Mouse (Mus musculus): ENCODE measurements around the gene Slc26a9. TPM values are rescaled to one million over a fixed set of nuclear protein-coding genes. Genes with fewer than 3 reads are reported as not detected.

The Slc26a9 gene
- total RNA-seq, 1 experiment from 2014 or later: not detected

- no peak for ATAC-seq (replicated peaks; ENCODE audit: low read depth, poor library complexity, severe bottlenecking)
These were observed 20.9 kb downstream of the Slc26a9 start for GRCm38 (mm10) chr1:131764581-131765338.

GRCm38 (mm10) chr1:131765357-131766001 is 21.7 kb downstream of the Slc26a9 start:
- ATAC-seq (replicated peaks; ENCODE audit: low read depth, poor library complexity, severe bottlenecking): peak; percentile 85

- no peak for ATAC-seq (replicated peaks; ENCODE audit: low read depth, poor library complexity, severe bottlenecking)
These were observed 25.5 kb downstream of the Slc26a9 start for GRCm38 (mm10) chr1:131769296-131769695.

- no peak for ATAC-seq (replicated peaks; ENCODE audit: low read depth, poor library complexity, severe bottlenecking)
These were observed 26.8 kb downstream of the Slc26a9 start for GRCm38 (mm10) chr1:131770656-131771055.

GRCm38 (mm10) chr1:131771440-131771839 is 27.6 kb downstream of the Slc26a9 start:
- no peak for ATAC-seq (replicated peaks; ENCODE audit: low read depth, poor library complexity, severe bottlenecking)

DNA sequence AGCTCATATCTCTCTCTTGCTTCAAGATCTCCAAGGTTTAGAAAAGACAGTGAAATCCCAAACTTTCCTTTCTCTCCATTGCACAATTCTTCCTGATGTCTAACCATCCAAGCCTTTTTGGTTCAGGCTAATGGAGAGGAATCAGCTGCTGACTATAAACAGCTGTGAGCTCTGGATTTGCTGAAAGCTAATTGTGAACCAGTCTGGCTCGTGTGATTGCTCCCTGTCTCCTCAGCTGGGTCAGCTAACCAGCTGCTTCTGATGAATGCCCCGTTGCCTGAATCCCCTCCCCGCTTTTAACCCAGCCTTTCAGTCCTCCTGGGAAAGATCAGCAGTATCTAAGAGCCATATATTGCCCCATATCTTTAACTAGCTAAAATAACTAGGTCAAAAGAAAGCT is 50.8 kb downstream of the Slc26a9 start:
- no peak for ATAC-seq (replicated peaks; ENCODE audit: low read depth, poor library complexity, severe bottlenecking)

DNA sequence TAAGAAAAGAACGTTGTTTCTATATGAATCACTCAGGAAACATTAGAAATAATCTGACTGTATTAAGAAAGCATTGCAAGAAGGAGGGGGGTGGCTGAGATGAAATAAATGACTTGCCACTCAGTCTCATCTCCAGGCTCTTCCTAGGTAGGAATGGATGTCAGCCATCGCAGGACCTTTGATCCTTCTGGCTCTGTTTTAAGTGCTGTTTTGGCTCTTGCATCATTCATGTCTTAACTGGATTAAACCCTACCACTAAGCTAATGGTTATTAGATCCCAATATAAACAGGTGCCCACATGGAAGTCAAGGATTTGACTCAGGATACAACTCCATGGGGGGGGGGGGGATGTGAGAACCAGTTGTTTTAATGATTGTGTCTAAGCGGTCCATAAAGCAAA is 51.3 kb downstream of the Slc26a9 start:
- no peak for ATAC-seq (replicated peaks; ENCODE audit: low read depth, poor library complexity, severe bottlenecking)

DNA sequence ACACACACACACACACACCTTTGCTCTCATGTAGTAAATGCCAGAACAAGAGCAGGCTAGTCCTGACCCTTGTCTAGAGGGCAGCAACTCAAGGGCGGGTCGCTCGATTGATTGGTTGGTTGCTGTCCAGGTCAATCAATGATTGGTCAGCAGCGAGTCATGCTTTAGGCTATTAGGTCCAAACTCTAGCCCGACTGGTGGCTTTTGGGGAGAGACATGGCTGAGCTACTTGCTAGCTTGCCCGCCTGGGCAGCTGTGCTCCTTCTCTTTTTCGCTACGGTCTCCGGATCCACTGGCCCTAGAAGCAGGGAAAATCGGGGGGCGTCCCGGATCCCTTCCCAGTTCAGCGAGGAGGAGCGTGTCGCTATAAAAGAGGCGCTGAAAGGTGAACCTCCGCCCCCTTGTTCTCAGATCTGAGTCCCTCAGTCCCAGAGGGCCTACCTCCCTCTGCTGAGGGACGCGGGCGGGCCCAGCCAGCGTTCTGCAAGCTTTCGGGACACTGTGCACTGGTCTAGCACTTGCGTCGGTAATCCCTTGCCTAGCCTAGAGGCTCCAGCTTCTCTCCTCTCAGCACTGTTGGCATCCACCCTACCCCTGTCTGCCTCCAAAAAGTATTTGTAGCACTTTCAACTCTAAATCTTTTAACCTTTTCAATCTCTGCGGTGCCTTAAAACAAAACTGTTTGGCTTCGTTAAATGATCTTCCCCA is 53.5 kb downstream of the Slc26a9 start, which contains the start of gene Pm20d1:
Gene Pm20d1 (plus strand): TSS at position 180 of the 708 bp plus-strand sequence.
- peak; percentile 70 for ATAC-seq (replicated peaks; ENCODE audit: low read depth, poor library complexity, severe bottlenecking)

DNA sequence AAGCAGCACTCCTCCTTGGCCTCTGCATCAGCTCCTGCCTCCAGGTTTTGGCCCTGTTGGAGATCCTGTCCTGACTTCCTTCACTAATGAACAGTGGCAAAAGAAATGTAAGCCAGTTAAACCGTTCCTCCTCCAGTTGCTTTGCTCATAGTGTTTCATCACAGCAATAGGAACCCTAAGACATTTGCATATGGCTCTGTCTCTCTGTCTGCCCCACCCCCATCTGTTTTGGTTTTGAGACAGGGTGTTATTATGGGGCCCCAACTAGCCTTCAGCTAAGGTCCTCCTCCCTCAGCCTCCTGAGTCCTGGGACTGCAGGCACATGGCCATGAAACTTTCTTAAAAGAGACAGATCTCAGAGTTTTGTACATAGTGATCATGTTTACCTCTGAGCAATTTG is 56.2 kb downstream of the Slc26a9 start:
- ATAC-seq (replicated peaks; ENCODE audit: low read depth, poor library complexity, severe bottlenecking): no peak

- ATAC-seq (replicated peaks; ENCODE audit: low read depth, poor library complexity, severe bottlenecking): no peak
These were observed 57.2 kb downstream of the Slc26a9 start for GRCm38 (mm10) chr1:131801071-131801470.

DNA sequence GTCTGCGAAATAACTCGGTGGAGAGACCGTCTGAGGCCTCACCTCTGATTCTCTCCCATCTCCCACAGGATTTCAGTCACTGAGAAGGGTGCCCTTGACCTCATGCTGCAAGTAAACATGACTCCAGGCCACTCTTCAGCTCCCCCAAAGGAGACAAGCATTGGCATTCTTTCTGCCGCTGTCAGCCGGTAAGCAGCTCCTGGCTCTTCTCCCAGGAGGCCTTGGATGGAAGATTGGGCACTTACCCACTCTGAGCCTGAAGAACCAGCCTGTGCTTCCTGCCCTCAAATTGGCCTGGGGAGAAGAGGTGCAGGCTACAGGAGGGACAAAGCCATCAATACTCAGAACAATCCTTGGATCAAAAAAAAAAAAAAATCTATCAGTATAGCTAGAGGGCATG is 58.8 kb downstream of the Slc26a9 start:
- no peak for ATAC-seq (replicated peaks; ENCODE audit: low read depth, poor library complexity, severe bottlenecking)

- no peak for ATAC-seq (replicated peaks; ENCODE audit: low read depth, poor library complexity, severe bottlenecking)
These were observed 60.3 kb downstream of the Slc26a9 start for GRCm38 (mm10) chr1:131804166-131804565.

GRCm38 (mm10) chr1:131808986-131809385 is 65.2 kb downstream of the Slc26a9 start:
- no peak for ATAC-seq (replicated peaks; ENCODE audit: low read depth, poor library complexity, severe bottlenecking)

DNA sequence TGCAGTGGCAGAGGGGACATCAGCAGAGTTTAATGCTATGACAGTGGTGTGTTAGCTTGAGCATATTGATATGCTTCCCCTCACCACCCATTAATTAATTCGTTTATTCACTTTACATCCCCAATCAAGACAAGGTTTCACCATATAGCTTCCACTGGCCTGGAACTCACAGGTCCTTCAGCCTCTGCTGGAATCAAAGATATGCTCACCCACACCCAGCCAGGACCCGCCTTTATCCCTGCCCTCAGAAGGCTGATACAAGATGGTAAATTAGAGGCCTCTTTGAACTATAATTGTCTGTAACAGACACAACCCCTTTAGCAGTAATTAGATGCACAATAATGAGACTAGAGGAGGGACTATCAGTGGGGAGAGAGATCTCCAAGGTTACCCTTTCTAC is 65.8 kb downstream of the Slc26a9 start:
- no peak for ATAC-seq (replicated peaks; ENCODE audit: low read depth, poor library complexity, severe bottlenecking)

- ATAC-seq (replicated peaks; ENCODE audit: low read depth, poor library complexity, severe bottlenecking): no peak
These were observed 67.6 kb downstream of the Slc26a9 start for GRCm38 (mm10) chr1:131811393-131811792.

GRCm38 (mm10) chr1:131812006-131812405 is 68.2 kb downstream of the Slc26a9 start:
- no peak for ATAC-seq (replicated peaks; ENCODE audit: low read depth, poor library complexity, severe bottlenecking)

- ATAC-seq (replicated peaks; ENCODE audit: low read depth, poor library complexity, severe bottlenecking): no peak
These were observed 68.9 kb downstream of the Slc26a9 start for GRCm38 (mm10) chr1:131812631-131813295.

DNA sequence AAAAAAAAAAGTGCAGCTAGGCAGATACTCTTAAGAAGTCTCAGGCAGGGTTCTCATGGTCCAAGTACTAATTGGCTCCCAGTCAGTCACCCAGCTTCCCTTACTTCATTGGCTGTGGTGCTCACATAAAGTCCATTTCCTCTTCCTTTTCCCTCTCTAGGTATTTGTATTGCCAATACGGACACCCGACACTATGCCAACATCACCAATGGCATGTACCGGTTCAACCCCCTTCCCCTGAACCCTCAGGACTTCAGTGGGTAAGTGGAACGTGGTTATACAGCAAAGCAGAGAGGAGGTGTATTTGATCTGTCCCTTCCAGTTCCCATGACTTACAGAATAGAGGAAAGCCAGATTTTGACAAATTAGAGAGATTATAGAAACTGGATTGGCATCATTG is 69.9 kb downstream of the Slc26a9 start:
- ATAC-seq (replicated peaks; ENCODE audit: low read depth, poor library complexity, severe bottlenecking): no peak

GRCm38 (mm10) chr1:131814191-131814590 is 70.4 kb downstream of the Slc26a9 start:
- ATAC-seq (replicated peaks; ENCODE audit: low read depth, poor library complexity, severe bottlenecking): no peak

- ATAC-seq (replicated peaks; ENCODE audit: low read depth, poor library complexity, severe bottlenecking): no peak
These were observed 73.1 kb downstream of the Slc26a9 start for GRCm38 (mm10) chr1:131816886-131817285.

All from common myeloid progenitor, adult 5-6 weeks (primary cell).